Mouse (Mus musculus): Measurements from ENCODE around the gene Il5ra.

DNA sequence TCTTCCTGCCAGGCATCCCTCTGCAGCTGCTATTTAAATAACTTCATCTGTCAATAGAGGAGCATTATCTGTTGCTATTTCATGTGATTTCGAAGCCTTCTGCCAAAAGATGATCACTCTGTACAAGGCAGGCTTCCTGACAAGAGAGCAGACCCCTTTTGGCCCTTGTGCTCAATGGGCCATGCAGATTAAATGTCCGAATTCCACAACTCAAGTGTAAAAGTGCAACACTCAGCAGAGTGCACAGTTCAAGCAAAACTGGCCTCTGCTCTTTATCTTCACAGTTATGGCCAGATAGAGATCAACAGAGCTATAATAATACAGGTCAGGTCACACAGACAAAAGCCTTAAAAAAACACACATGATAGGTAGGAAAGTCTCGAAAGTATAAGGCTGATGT is 46.9 kb downstream of the Il5ra start:
- TF ChIP-seq CTCF (IDR thresholded peaks at IDR 0.05; ENCODE audit: control insufficient read depth, insufficient read depth, low read length) (no peak), POLR2A (IDR thresholded peaks at IDR 0.05; ENCODE audit: borderline replicate concordance, control insufficient read depth, low read depth, low read length) (no peak)

Data from bone marrow, adult 2 months (tissue).